Mouse (Mus musculus): ENCODE results near the gene Mad1l1. TPM values are rescaled to one million over a fixed set of nuclear protein-coding genes. Genes with fewer than 3 reads are reported as not detected.
A peak's percentile ranks its signal among the peaks of the same experiment; 100 is the strongest.

The Mad1l1 gene
- polyA plus RNA-seq, 1 experiment from 2014 or later, result 43.7 TPM

GRCm38 (mm10) chr5:140321756-140322575, 614 bp upstream of the Mad1l1 start:
- Histone ChIP-seq H3K4me3 (ENCODE audit: low read depth, low read length) (peak overlapping the region; percentile 95), H3K27ac (replicated peaks; ENCODE audit: low read depth, low read length) (0 out of 2 replicates have a peak overlapping the region, but pooled peaks have one; percentile 22), H3K9ac (replicated peaks; ENCODE audit: low read length) (peak overlapping the region; percentile 98), H3K27me3 (ENCODE audit: control insufficient read depth, insufficient read depth, low read length) (no peaks in the 10 kb centered on the region), H3K4me1 (ENCODE audit: control insufficient read depth, insufficient read depth, low read length) (no peaks in the 10 kb centered on the region), H3K9me3 (replicated peaks; ENCODE audit: control insufficient read depth, low read length) (no peaks in the 10 kb centered on the region), H3K4me2 (ENCODE audit: low read depth, low read length) (peak overlapping the region; percentile 69), H3K36me3 (replicated peaks; ENCODE audit: control insufficient read depth, insufficient read depth, low read depth, low read length) (no peaks in the 10 kb centered on the region; the same call in 1 of the 2 replicates)
- DNase-seq (ENCODE audit: low spot score) (peak; percentile 50), ATAC-seq (replicated peaks; ENCODE audit: insufficient number of reproducible peaks, low FRiP score, low TSS enrichment, low read depth) (no peak)
- 2% methylated on average over 17 of the region's 17 CpGs for WGBS

- Histone ChIP-seq H3K9ac (replicated peaks; ENCODE audit: low read length) (no peak overlapping the region), H3K4me2 (ENCODE audit: low read depth, low read length) (no peak overlapping the region), H3K27ac (replicated peaks; ENCODE audit: low read depth, low read length) (no peak overlapping the region), H3K36me3 (replicated peaks; ENCODE audit: control insufficient read depth, insufficient read depth, low read depth, low read length) (peaks cover 5% of the 10 kb centered on the region; the same call in 1 of the 2 replicates), H3K4me1 (ENCODE audit: control insufficient read depth, insufficient read depth, low read length) (no peaks in the 10 kb centered on the region), H3K27me3 (ENCODE audit: control insufficient read depth, insufficient read depth, low read length) (no peaks in the 10 kb centered on the region), H3K9me3 (replicated peaks; ENCODE audit: control insufficient read depth, low read length) (no peaks in the 10 kb centered on the region), H3K4me3 (ENCODE audit: low read depth, low read length) (no peak overlapping the region)
- ATAC-seq (replicated peaks; ENCODE audit: insufficient number of reproducible peaks, low FRiP score, low TSS enrichment, low read depth), result no peak
- WGBS, result 86% methylated on average over 3 of the region's 3 CpGs
- no peak for DNase-seq (ENCODE audit: low spot score)
Observed at GRCm38 (mm10) chr5:140316716-140317115, 4.6 kb downstream of the Mad1l1 start.

GRCm38 (mm10) chr5:140307602-140308001, 13.8 kb downstream of the Mad1l1 start:
- H3K27me3 ChIP-seq (ENCODE audit: control insufficient read depth, insufficient read depth, low read length), result no peaks in the 10 kb centered on the region
- ATAC-seq (replicated peaks; ENCODE audit: insufficient number of reproducible peaks, low FRiP score, low TSS enrichment, low read depth) (no peak), DNase-seq (ENCODE audit: low spot score) (no peak)
- H3K36me3 ChIP-seq (replicated peaks; ENCODE audit: control insufficient read depth, insufficient read depth, low read depth, low read length), result peaks cover 7% of the 10 kb centered on the region
- H3K4me1 ChIP-seq (ENCODE audit: control insufficient read depth, insufficient read depth, low read length), result no peaks in the 10 kb centered on the region
- no peak overlapping the region for H3K9ac ChIP-seq (replicated peaks; ENCODE audit: low read length)
- no peaks in the 10 kb centered on the region for H3K9me3 ChIP-seq (replicated peaks; ENCODE audit: control insufficient read depth, low read length)
- 91% methylated on average over 14 of the region's 14 CpGs for WGBS
- no peak overlapping the region for H3K27ac ChIP-seq (replicated peaks; ENCODE audit: low read depth, low read length)
- H3K4me2 ChIP-seq (ENCODE audit: low read depth, low read length), result no peak overlapping the region
- H3K4me3 ChIP-seq (ENCODE audit: low read depth, low read length), result no peak overlapping the region

- Histone ChIP-seq H3K4me1 (ENCODE audit: control insufficient read depth, insufficient read depth, low read length) (no peaks in the 10 kb centered on the region), H3K4me2 (ENCODE audit: low read depth, low read length) (no peak overlapping the region), H3K9ac (replicated peaks; ENCODE audit: low read length) (no peak overlapping the region), H3K4me3 (ENCODE audit: low read depth, low read length) (no peak overlapping the region), H3K36me3 (replicated peaks; ENCODE audit: control insufficient read depth, insufficient read depth, low read depth, low read length) (peaks cover 6% of the 10 kb centered on the region), H3K27me3 (ENCODE audit: control insufficient read depth, insufficient read depth, low read length) (no peaks in the 10 kb centered on the region), H3K9me3 (replicated peaks; ENCODE audit: control insufficient read depth, low read length) (no peaks in the 10 kb centered on the region), H3K27ac (replicated peaks; ENCODE audit: low read depth, low read length) (no peak overlapping the region)
- DNase-seq (ENCODE audit: low spot score) (no peak), ATAC-seq (replicated peaks; ENCODE audit: insufficient number of reproducible peaks, low FRiP score, low TSS enrichment, low read depth) (no peak)
- 84% methylated on average over 8 of the region's 8 CpGs for whole genome bisulfite sequencing
Observed at GRCm38 (mm10) chr5:140306016-140306415, 15.3 kb downstream of the Mad1l1 start.

GRCm38 (mm10) chr5:140298291-140298690, 23.1 kb downstream of the Mad1l1 start:
- H3K27ac ChIP-seq (replicated peaks; ENCODE audit: low read depth, low read length), result no peak overlapping the region
- H3K27me3 ChIP-seq (ENCODE audit: control insufficient read depth, insufficient read depth, low read length), result no peaks in the 10 kb centered on the region
- no peak overlapping the region for H3K9ac ChIP-seq (replicated peaks; ENCODE audit: low read length)
- H3K4me3 ChIP-seq (ENCODE audit: low read depth, low read length), result no peak overlapping the region
- H3K4me1 ChIP-seq (ENCODE audit: control insufficient read depth, insufficient read depth, low read length), result no peaks in the 10 kb centered on the region
- H3K36me3 ChIP-seq (replicated peaks; ENCODE audit: control insufficient read depth, insufficient read depth, low read depth, low read length), result peaks cover 5% of the 10 kb centered on the region
- DNase-seq (ENCODE audit: low spot score), result no peak
- no peak overlapping the region for H3K4me2 ChIP-seq (ENCODE audit: low read depth, low read length)
- WGBS, result 92% methylated on average over 4 of the region's 4 CpGs
- ATAC-seq (replicated peaks; ENCODE audit: insufficient number of reproducible peaks, low FRiP score, low TSS enrichment, low read depth), result no peak
- H3K9me3 ChIP-seq (replicated peaks; ENCODE audit: control insufficient read depth, low read length), result no peaks in the 10 kb centered on the region

- Histone ChIP-seq H3K9ac (replicated peaks; ENCODE audit: low read length) (no peak overlapping the region), H3K27me3 (ENCODE audit: control insufficient read depth, insufficient read depth, low read length) (no peaks in the 10 kb centered on the region), H3K36me3 (replicated peaks; ENCODE audit: control insufficient read depth, insufficient read depth, low read depth, low read length) (peaks cover 3% of the 10 kb centered on the region), H3K4me3 (ENCODE audit: low read depth, low read length) (no peak overlapping the region), H3K4me1 (ENCODE audit: control insufficient read depth, insufficient read depth, low read length) (no peaks in the 10 kb centered on the region), H3K27ac (replicated peaks; ENCODE audit: low read depth, low read length) (no peak overlapping the region), H3K9me3 (replicated peaks; ENCODE audit: control insufficient read depth, low read length) (no peaks in the 10 kb centered on the region), H3K4me2 (ENCODE audit: low read depth, low read length) (no peak overlapping the region)
- DNase-seq (ENCODE audit: low spot score) (peak; percentile 67), ATAC-seq (replicated peaks; ENCODE audit: insufficient number of reproducible peaks, low FRiP score, low TSS enrichment, low read depth) (no peak)
- WGBS, result 91% methylated on average over 1 of the region's 1 CpGs
Observed at GRCm38 (mm10) chr5:140292152-140292551, 29.2 kb downstream of the Mad1l1 start.

GRCm38 (mm10) chr5:140289161-140289560, 32.2 kb downstream of the Mad1l1 start:
- no peak overlapping the region for H3K4me2 ChIP-seq (ENCODE audit: low read depth, low read length)
- peaks cover under 1% of the 10 kb centered on the region for H3K36me3 ChIP-seq (replicated peaks; ENCODE audit: control insufficient read depth, insufficient read depth, low read depth, low read length)
- H3K4me3 ChIP-seq (ENCODE audit: low read depth, low read length), result no peak overlapping the region
- no peaks in the 10 kb centered on the region for H3K27me3 ChIP-seq (ENCODE audit: control insufficient read depth, insufficient read depth, low read length)
- WGBS, result 98% methylated on average over 2 of the region's 2 CpGs
- no peaks in the 10 kb centered on the region for H3K9me3 ChIP-seq (replicated peaks; ENCODE audit: control insufficient read depth, low read length)
- no peak for ATAC-seq (replicated peaks; ENCODE audit: insufficient number of reproducible peaks, low FRiP score, low TSS enrichment, low read depth)
- H3K27ac ChIP-seq (replicated peaks; ENCODE audit: low read depth, low read length), result no peak overlapping the region
- H3K9ac ChIP-seq (replicated peaks; ENCODE audit: low read length), result no peak overlapping the region
- H3K4me1 ChIP-seq (ENCODE audit: control insufficient read depth, insufficient read depth, low read length), result no peaks in the 10 kb centered on the region
- no peak for DNase-seq (ENCODE audit: low spot score)

- H3K27ac ChIP-seq (replicated peaks; ENCODE audit: low read depth, low read length), result no peak overlapping the region
- H3K9ac ChIP-seq (replicated peaks; ENCODE audit: low read length), result no peak overlapping the region
- H3K9me3 ChIP-seq (replicated peaks; ENCODE audit: control insufficient read depth, low read length), result no peaks in the 10 kb centered on the region
- DNase-seq (ENCODE audit: low spot score) (no peak), ATAC-seq (replicated peaks; ENCODE audit: insufficient number of reproducible peaks, low FRiP score, low TSS enrichment, low read depth) (no peak)
- no peaks in the 10 kb centered on the region for H3K27me3 ChIP-seq (ENCODE audit: control insufficient read depth, insufficient read depth, low read length)
- 86% methylated on average over 3 of the region's 3 CpGs for WGBS
- H3K4me2 ChIP-seq (ENCODE audit: low read depth, low read length), result no peak overlapping the region
- H3K4me3 ChIP-seq (ENCODE audit: low read depth, low read length), result no peak overlapping the region
- H3K4me1 ChIP-seq (ENCODE audit: control insufficient read depth, insufficient read depth, low read length), result no peaks in the 10 kb centered on the region
- H3K36me3 ChIP-seq (replicated peaks; ENCODE audit: control insufficient read depth, insufficient read depth, low read depth, low read length), result no peaks in the 10 kb centered on the region; the same call in 1 of the 2 replicates
Observed at GRCm38 (mm10) chr5:140288287-140288686, 33.1 kb downstream of the Mad1l1 start.
